Mouse (Mus musculus) midbrain, embryonic 13.5 days (tissue): ENCODE results near the gene Nepn. TPM values are rescaled to one million over a fixed set of nuclear protein-coding genes. Genes with fewer than 3 reads are reported as not detected.
A peak's percentile ranks its signal among the peaks of the same experiment; 100 is the strongest.

Source experiments
- ATAC-seq: fragments of 200-750 bp; cut with Nextera tagmentation; 2 replicates; pipeline ENCODE4 v1.8.0; 2017; ENCODE audit warnings: mild to moderate bottlenecking, moderate TSS enrichment, moderate library complexity
- H3K27ac ChIP-seq: fragments of 300-500 bp; sonication (generic); 2 replicates; pipeline ENCODE4 v1.5.1; 2015; ENCODE audit warnings: inconsistent platforms, mild to moderate bottlenecking, moderate library complexity
- H3K27me3 ChIP-seq: fragments of 300-500 bp; sonication (generic); 2 replicates; pipeline ENCODE4 v1.6.1; 2015; ENCODE audit warnings: mild to moderate bottlenecking, inconsistent platforms
- H3K36me3 ChIP-seq: fragments of 300-500 bp; sonication (generic); 2 replicates; pipeline ENCODE4 v1.6.1; 2015; ENCODE audit warnings: mild to moderate bottlenecking, inconsistent platforms
- H3K4me1 ChIP-seq: fragments of 300-500 bp; sonication (generic); replicated peaks from 2 replicates; pipeline ENCODE4 v1.6.1; 2015; ENCODE audit warnings: inconsistent platforms
- H3K4me2 ChIP-seq: fragments of 300-500 bp; sonication (generic); replicated peaks from 2 replicates; pipeline ENCODE4 v1.6.1; 2015; ENCODE audit warnings: moderate library complexity, mild to moderate bottlenecking, inconsistent platforms
- H3K4me3 ChIP-seq: fragments of 300-500 bp; sonication (generic); replicated peaks from 2 replicates; pipeline ENCODE4 v1.5.1; 2015; ENCODE audit warnings: mild to moderate bottlenecking, inconsistent platforms
- H3K9ac ChIP-seq: fragments of 300-500 bp; sonication (generic); replicated peaks from 2 replicates; pipeline ENCODE4 v1.6.1; 2015; ENCODE audit warnings: mild to moderate bottlenecking, inconsistent platforms
- H3K9me3 ChIP-seq: fragments of 300-500 bp; sonication (generic); 2 replicates; pipeline ENCODE4 v1.6.1; 2016; ENCODE audit warnings: mild to moderate bottlenecking, inconsistent platforms
- WGBS: fragments of 180-500 bp; shearing (Covaris S2); methylation state at CpG from one replicate; pipeline ENCODE4 v1.1.7; 2015; 5-methylcytosine and 5-hydroxymethylcytosine counted together
- polyA plus RNA-seq: library from polyadenylated mRNA; unstranded; fragments of >200 nt; fragmentation: Nextera tagmentation; extraction: Ambion mirVana; gene quantifications from 2 replicates; pipeline ENCODE4 v1.2.1, GENCODE M21; 2015

Nepn gene
- polyA plus RNA-seq, 1 experiment from 2014 or later, result not detected

- H3K9ac ChIP-seq, result peak within 1 kb of the TSS; percentile 96
- no peaks in the 10 kb centered on the region for H3K36me3 ChIP-seq
- ATAC-seq, result peak; percentile 99
- H3K9me3 ChIP-seq, result no peaks in the 10 kb centered on the region
- peak within 1 kb of the TSS; percentile 90 for H3K4me3 ChIP-seq
- H3K4me2 ChIP-seq, result peak within 1 kb of the TSS; percentile 63
- no peaks in the 10 kb centered on the region for H3K27me3 ChIP-seq
- peaks cover 29% of the 10 kb centered on the region for H3K4me1 ChIP-seq
- H3K27ac ChIP-seq, result peak within 1 kb of the TSS; percentile 96
- WGBS, result under 1% methylated on average over 65 of the region's 71 CpGs
These were observed 6.8 kb upstream of the Nepn start, which contains the start of gene Gopc for GRCm38 (mm10) chr10:52381845-52382591. Gopc (minus strand) TSS chr10:52382124.

- Histone ChIP-seq H3K27ac (no peak overlapping the region), H3K27me3 (no peaks in the 10 kb centered on the region), H3K9ac (peak overlapping the region; percentile 96), H3K9me3 (no peaks in the 10 kb centered on the region), H3K4me3 (0 out of 2 replicates have a peak overlapping the region, but pooled peaks have one; percentile 90), H3K4me2 (peak overlapping the region; percentile 63), H3K4me1 (peaks cover 24% of the 10 kb centered on the region), H3K36me3 (no peaks in the 10 kb centered on the region)
- no peak for ATAC-seq
- WGBS, result 87% methylated on average over 6 of the region's 6 CpGs
These were observed 5.8 kb upstream of the Nepn start for GRCm38 (mm10) chr10:52383022-52383421.

- Histone ChIP-seq H3K9ac (no peak overlapping the region), H3K4me2 (no peak overlapping the region), H3K36me3 (no peaks in the 10 kb centered on the region), H3K4me1 (peaks cover 19% of the 10 kb centered on the region), H3K4me3 (no peak overlapping the region), H3K9me3 (no peaks in the 10 kb centered on the region), H3K27ac (no peak overlapping the region), H3K27me3 (no peaks in the 10 kb centered on the region)
- ATAC-seq, result no peak
- 91% methylated on average over 1 of the region's 1 CpGs for WGBS
These were observed 5.2 kb upstream of the Nepn start for GRCm38 (mm10) chr10:52383522-52383921.

- H3K9ac ChIP-seq, result no peak overlapping the region
- no peak overlapping the region for H3K27ac ChIP-seq
- 51% methylated on average over 8 of the region's 8 CpGs for WGBS
These were observed 3.8 kb upstream of the Nepn start for GRCm38 (mm10) chr10:52384823-52385610.

GRCm38 (mm10) chr10:52387192-52387591, 1.6 kb upstream of the Nepn start:
- 82% methylated on average over 4 of the region's 4 CpGs for WGBS
- H3K4me1 ChIP-seq, result peaks cover 5% of the 10 kb centered on the region; the same call in 1 of the 2 replicates
- no peak overlapping the region for H3K4me3 ChIP-seq
- ATAC-seq, result no peak
- H3K27me3 ChIP-seq, result no peaks in the 10 kb centered on the region
- H3K4me2 ChIP-seq, result no peak overlapping the region
- no peak overlapping the region for H3K9ac ChIP-seq
- H3K36me3 ChIP-seq, result no peaks in the 10 kb centered on the region
- H3K9me3 ChIP-seq, result no peaks in the 10 kb centered on the region
- H3K27ac ChIP-seq, result no peak overlapping the region

More at GRCm38 (mm10) chr10:52384823-52385610, 3.8 kb upstream of the Nepn start:
- H3K27me3 ChIP-seq, result no peaks in the 10 kb centered on the region
- H3K36me3 ChIP-seq, result no peaks in the 10 kb centered on the region
- H3K9me3 ChIP-seq, result no peaks in the 10 kb centered on the region
- no peak overlapping the region for H3K4me2 ChIP-seq
- no peak for ATAC-seq
- peaks cover 5% of the 10 kb centered on the region; the same call in 1 of the 2 replicates for H3K4me1 ChIP-seq
- H3K4me3 ChIP-seq, result no peak overlapping the region

- no peaks in the 10 kb centered on the region for H3K27me3 ChIP-seq
- no peak overlapping the region for H3K9ac ChIP-seq
- 83% methylated on average over 3 of the region's 3 CpGs for WGBS
- no peak for ATAC-seq
- H3K4me3 ChIP-seq, result no peak overlapping the region
- no peak overlapping the region for H3K4me2 ChIP-seq
- H3K9me3 ChIP-seq, result no peaks in the 10 kb centered on the region
- no peaks in the 10 kb centered on the region for H3K4me1 ChIP-seq
- H3K27ac ChIP-seq, result no peak overlapping the region
- no peaks in the 10 kb centered on the region for H3K36me3 ChIP-seq
These were observed 666 bp downstream of the Nepn start for GRCm38 (mm10) chr10:52389438-52389837.

- Histone ChIP-seq H3K4me1 (no peaks in the 10 kb centered on the region), H3K9me3 (no peaks in the 10 kb centered on the region), H3K4me2 (no peak overlapping the region), H3K27me3 (no peaks in the 10 kb centered on the region), H3K36me3 (no peaks in the 10 kb centered on the region), H3K27ac (no peak overlapping the region), H3K4me3 (no peak overlapping the region), H3K9ac (no peak overlapping the region)
- WGBS, result 80% methylated on average over 2 of the region's 2 CpGs
- ATAC-seq, result no peak
These were observed 2.4 kb downstream of the Nepn start for GRCm38 (mm10) chr10:52391208-52391607.

GRCm38 (mm10) chr10:52396647-52397046, 7.9 kb downstream of the Nepn start:
- Histone ChIP-seq H3K9ac (no peak overlapping the region), H3K4me1 (no peaks in the 10 kb centered on the region), H3K27ac (no peak overlapping the region), H3K36me3 (no peaks in the 10 kb centered on the region), H3K4me3 (no peak overlapping the region), H3K9me3 (no peaks in the 10 kb centered on the region), H3K27me3 (no peaks in the 10 kb centered on the region), H3K4me2 (no peak overlapping the region)
- WGBS, result 94% methylated on average over 3 of the region's 3 CpGs
- no peak for ATAC-seq

GRCm38 (mm10) chr10:52398715-52399114, 9.9 kb downstream of the Nepn start:
- WGBS, result 93% methylated on average over 2 of the region's 2 CpGs
- H3K9me3 ChIP-seq, result no peaks in the 10 kb centered on the region
- H3K4me2 ChIP-seq, result no peak overlapping the region
- no peak overlapping the region for H3K4me3 ChIP-seq
- no peaks in the 10 kb centered on the region for H3K4me1 ChIP-seq
- H3K36me3 ChIP-seq, result no peaks in the 10 kb centered on the region
- H3K27me3 ChIP-seq, result no peaks in the 10 kb centered on the region
- no peak overlapping the region for H3K9ac ChIP-seq
- ATAC-seq, result no peak
- no peak overlapping the region for H3K27ac ChIP-seq

- Histone ChIP-seq H3K4me3 (no peak overlapping the region), H3K9me3 (no peaks in the 10 kb centered on the region), H3K4me1 (no peaks in the 10 kb centered on the region), H3K36me3 (no peaks in the 10 kb centered on the region), H3K27ac (no peak overlapping the region), H3K27me3 (no peaks in the 10 kb centered on the region), H3K9ac (no peak overlapping the region), H3K4me2 (no peak overlapping the region)
- WGBS, result 65% methylated on average over 3 of the region's 3 CpGs
- no peak for ATAC-seq
These were observed 10.9 kb downstream of the Nepn start for GRCm38 (mm10) chr10:52399722-52400121.

- WGBS, result 91% methylated on average over 13 of the region's 13 CpGs
- no peak overlapping the region for H3K27ac ChIP-seq
These were observed 16.4 kb downstream of the Nepn start for GRCm38 (mm10) chr10:52405160-52405559.

GRCm38 (mm10) chr10:52407526-52407925, 18.8 kb downstream of the Nepn start:
- Histone ChIP-seq H3K27ac (no peak overlapping the region), H3K9me3 (no peaks in the 10 kb centered on the region), H3K27me3 (no peaks in the 10 kb centered on the region), H3K9ac (no peak overlapping the region), H3K36me3 (no peaks in the 10 kb centered on the region), H3K4me2 (no peak overlapping the region), H3K4me1 (no peaks in the 10 kb centered on the region), H3K4me3 (no peak overlapping the region)
- 86% methylated on average over 2 of the region's 2 CpGs for WGBS
- ATAC-seq, result no peak

More at GRCm38 (mm10) chr10:52405160-52405559, 16.4 kb downstream of the Nepn start:
- Histone ChIP-seq H3K4me1 (no peaks in the 10 kb centered on the region), H3K4me3 (no peak overlapping the region), H3K36me3 (no peaks in the 10 kb centered on the region), H3K27me3 (no peaks in the 10 kb centered on the region), H3K9ac (no peak overlapping the region), H3K4me2 (no peak overlapping the region), H3K9me3 (no peaks in the 10 kb centered on the region)
- ATAC-seq, result no peak
